Mouse (Mus musculus): ENCODE data around the gene Olfr342. TPM values are rescaled to one million over a fixed set of nuclear protein-coding genes. Genes with fewer than 3 reads are reported as not detected.

Olfr342 gene
- polyA plus RNA-seq (2012; rRNA removed): not detected in 2 replicates

GRCm38 (mm10) chr2:36524698-36525097, at the start of gene Olfr342:
Gene Olfr342, plus strand, starts transcription at chr2:36524998.

GRCm38 (mm10) chr2:36482368-36482767, 42.4 kb upstream of the Olfr342 start, which contains the start of gene Olfr341:
Gene Olfr341, minus strand, starts transcription at chr2:36482468.

GRCm38 (mm10) chr2:36566362-36566761, 41.6 kb downstream of the Olfr342 start, which contains the start of gene Olfr344:
Gene Olfr344, plus strand, starts transcription at chr2:36566662.

Other genes starting within 250 kb of the Olfr342 start
- not detected in 2 replicates for gene Olfr338, start 151.5 kb upstream of the Olfr342 start, polyA plus RNA-seq (2012; rRNA removed)
- gene Olfr339, start 106.1 kb upstream of the Olfr342 start, polyA plus RNA-seq (2012; rRNA removed): not detected in 2 replicates
- gene Olfr340, start 72.4 kb upstream of the Olfr342 start, polyA plus RNA-seq (2012; rRNA removed): not detected in 2 replicates
- not detected in 2 replicates for gene Olfr341, start 42.5 kb upstream of the Olfr342 start, polyA plus RNA-seq (2012; rRNA removed)
- gene Olfr344, start 41.7 kb downstream of the Olfr342 start, polyA plus RNA-seq (2012; rRNA removed): not detected in 2 replicates
- not detected in 2 replicates for gene Olfr345, start 115.0 kb downstream of the Olfr342 start, polyA plus RNA-seq (2012; rRNA removed)
- not detected in 2 replicates for gene Olfr346, start 160.8 kb downstream of the Olfr342 start, polyA plus RNA-seq (2012; rRNA removed)
- gene Olfr347, start 206.9 kb downstream of the Olfr342 start, polyA plus RNA-seq (2012; rRNA removed): not detected in 2 replicates

Data from liver, embryonic 18 days (tissue).